Mouse (Mus musculus): ENCODE results near the gene BC024063. TPM values are rescaled to one million over a fixed set of nuclear protein-coding genes. Genes with fewer than 3 reads are reported as not detected.

BC024063 gene
- total RNA-seq (2023): 1 to 10 TPM; 6.5 to 7.0 TPM

DNA sequence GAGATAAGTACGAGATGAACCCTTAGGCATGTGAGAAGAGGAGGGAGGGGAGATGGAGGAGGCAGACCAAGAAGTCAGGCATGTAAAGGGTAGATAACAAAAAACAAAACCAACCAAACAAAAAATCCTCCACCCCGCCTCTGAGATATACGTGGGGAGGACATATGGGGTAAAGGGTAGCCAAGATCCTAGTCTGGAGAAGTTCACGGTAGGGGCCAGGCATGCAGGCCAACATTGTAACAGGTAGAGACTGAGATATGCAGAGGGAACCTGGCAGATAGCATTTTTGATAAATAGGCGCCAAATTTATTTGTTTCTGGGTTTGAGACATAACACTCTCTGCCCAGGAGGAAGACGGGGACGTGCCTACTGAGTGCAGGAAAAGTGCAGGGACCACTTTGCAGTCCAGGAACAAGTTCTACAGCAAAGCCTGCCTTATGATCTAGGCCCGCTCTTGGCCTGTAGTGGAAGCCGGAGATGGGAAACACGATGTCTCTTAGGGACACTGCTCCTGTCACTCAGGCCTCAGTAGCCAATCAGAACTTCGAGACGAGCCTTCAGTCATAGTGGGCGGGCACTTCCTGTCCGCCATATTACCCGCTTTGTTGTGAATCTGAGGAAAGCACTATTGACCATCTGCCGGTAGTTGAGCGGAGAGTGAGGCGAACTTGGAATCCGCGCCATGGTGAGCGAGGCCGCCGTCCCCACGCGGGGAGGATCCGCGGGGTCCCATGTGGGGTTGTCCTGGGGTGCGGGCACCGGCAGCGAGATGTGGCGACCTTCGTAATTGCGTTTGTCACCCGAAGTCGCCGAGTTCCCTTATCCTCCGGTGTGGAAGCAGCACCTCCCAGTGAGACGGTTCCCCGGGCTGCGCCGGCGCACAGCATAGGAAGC lies at the start of gene BC024063:
Gene BC024063 (plus strand): TSS at position 626 of the 894 bp plus-strand sequence.

DNA sequence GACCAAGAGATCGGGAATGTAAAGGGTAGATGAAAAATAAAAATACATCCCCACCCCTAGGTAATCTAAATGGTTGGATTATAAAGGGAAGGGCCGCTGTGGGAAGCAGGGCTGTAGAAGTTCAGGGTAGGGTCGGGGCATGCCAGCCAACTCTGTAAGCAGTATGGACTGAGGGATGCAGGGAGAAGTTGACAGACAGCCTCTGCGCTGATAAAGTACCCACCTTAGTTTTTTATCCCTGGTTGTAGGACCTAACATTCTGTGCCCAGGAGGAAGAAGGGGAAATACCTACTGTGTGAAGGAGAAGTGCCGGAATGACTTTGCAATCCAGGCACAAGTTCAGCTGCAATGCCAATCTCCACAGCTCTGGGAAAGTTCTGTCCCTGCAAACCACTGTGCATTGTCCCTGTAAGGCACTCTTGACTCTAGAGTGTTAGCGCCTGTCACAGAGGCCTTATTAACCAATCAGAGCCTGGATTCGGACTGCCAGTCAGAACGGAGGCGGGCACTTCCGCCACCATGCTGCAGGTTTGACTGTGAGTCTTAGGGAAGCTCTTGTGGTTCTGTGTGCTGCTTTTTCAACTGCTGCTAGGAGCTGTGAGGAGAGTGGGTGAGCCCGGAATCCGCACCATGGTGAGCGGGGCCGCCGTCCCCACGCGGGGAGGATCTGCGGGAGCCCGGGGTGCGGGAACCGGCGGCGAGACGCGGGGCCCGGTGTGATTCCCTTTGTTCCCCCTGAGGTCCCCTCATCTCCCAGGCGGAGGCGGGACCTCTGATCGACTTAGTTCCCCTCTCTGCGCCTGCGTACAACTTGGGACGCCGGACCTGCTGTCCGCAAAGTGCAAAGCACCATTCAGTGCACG lies 35.3 kb upstream of the BC024063 start, which contains the start of gene Zfp873:
Gene Zfp873 (plus strand): TSS at position 527 of the 863 bp plus-strand sequence.

DNA sequence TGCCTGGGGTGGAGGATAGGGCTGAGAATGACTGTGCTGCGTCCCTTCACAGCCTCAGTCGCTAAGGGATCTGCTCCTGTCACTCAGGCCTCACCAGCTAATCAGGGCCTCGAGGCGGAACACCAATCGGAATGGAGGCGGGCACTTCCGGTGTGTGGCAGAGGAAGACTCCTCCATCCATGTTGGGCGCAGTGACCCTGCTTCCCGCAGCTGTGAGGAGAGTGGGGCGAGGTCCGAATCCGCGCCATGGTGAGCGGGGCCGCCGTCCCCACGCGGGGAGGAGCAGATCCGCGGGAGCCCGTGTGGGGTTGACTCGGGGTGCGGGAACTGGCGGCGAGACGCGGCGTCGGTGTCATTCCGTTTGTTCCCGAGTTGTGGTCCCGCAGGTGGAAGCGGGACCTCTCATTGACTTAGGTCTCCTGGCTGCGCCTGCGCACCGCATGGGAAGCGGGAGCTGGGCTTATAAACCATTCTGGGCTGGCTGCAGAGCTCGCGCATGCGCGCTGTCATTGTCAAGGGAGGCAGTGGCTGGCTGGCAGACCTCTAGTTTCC lies 44.8 kb downstream of the BC024063 start, which contains the start of gene AU041133:
Gene AU041133 (plus strand): TSS at position 164 of the 552 bp plus-strand sequence.

Other genes with a start within 250 kb of the BC024063 start
- 1 to 10 TPM in 1 of 2 experiments, not detected in 1; 1.3 TPM for gene Gm32687, start 219.4 kb upstream of the BC024063 start, total RNA-seq (2023)
- gene Zfp781, start 152.9 kb upstream of the BC024063 start, total RNA-seq (2023): 1 to 10 TPM; 2.4 to 2.9 TPM
- gene Zfp873, start 35.2 kb upstream of the BC024063 start, total RNA-seq (2023): 1 to 10 TPM; 8.3 to 9.2 TPM
- gene AU041133, start 44.7 kb downstream of the BC024063 start, total RNA-seq (2023): 1 to 10 TPM; 7.4 to 9.2 TPM
- gene Zfp938, start 157.9 kb downstream of the BC024063 start, total RNA-seq (2023): 1 to 10 TPM; 5.2 to 5.4 TPM
- gene 4932415D10Rik, start 233.2 kb downstream of the BC024063 start, total RNA-seq (2023): not detected